Comparison of ENCODE assay signal across 10 mouse cellular contexts in genomic region chr12:55538328-55538971, GRCm38 (mm10). TPM values are rescaled to one million over a fixed set of nuclear protein-coding genes. Genes with fewer than 3 reads are reported as not detected.
DNase-seq lines count a peak whose midpoint lies in the region; ATAC-seq and TF ChIP-seq lines count a peak whose summit lies in the region.
"Had no signal": no experiment of that assay in that cellular context is flagged by ENCODE, and none has a peak within 500 bp of the region (broad histone marks: within the 10 kb centered on the region; RNA-seq: fewer than 3 reads in every experiment).

No protein-coding gene starts in this region.

- no peaks in the 10 kb centered on the region for H3K36me3 ChIP-seq in lung, embryonic 15.5 days
- H3K36me3 ChIP-seq in liver, embryonic 14.5 days (replicated peaks; ENCODE audit: control insufficient read depth, insufficient read depth, low read depth), result no peaks in the 10 kb centered on the region
- no peaks in the 10 kb centered on the region for H3K36me3 ChIP-seq in stomach, embryonic 16.5 days (ENCODE audit: control insufficient read depth, insufficient read depth, low read length)

- H3K9me3 ChIP-seq in lung, embryonic 15.5 days, result no peaks in the 10 kb centered on the region
- H3K9me3 ChIP-seq in liver, embryonic 14.5 days (ENCODE audit: control insufficient read depth, low read length), result no peaks in the 10 kb centered on the region
- H3K9me3 ChIP-seq in stomach, embryonic 16.5 days (replicated peaks; ENCODE audit: control insufficient read depth, low read length), result no peaks in the 10 kb centered on the region

- H3K4me2 ChIP-seq in lung, embryonic 15.5 days, result no peak overlapping the region
- no peak overlapping the region for H3K4me2 ChIP-seq in liver, embryonic 14.5 days (ENCODE audit: low read depth)
- H3K4me2 ChIP-seq in stomach, embryonic 16.5 days (ENCODE audit: low read depth, low read length), result no peak overlapping the region

- no peak overlapping the region for H3K27ac ChIP-seq in lung, embryonic 15.5 days
- H3K27ac ChIP-seq in liver, embryonic 14.5 days, result no peak overlapping the region
- no peak overlapping the region for H3K27ac ChIP-seq in stomach, embryonic 16.5 days (ENCODE audit: low read length)

- peaks cover 14% of the 10 kb centered on the region for H3K27me3 ChIP-seq in lung, embryonic 15.5 days
- peaks cover 7% of the 10 kb centered on the region for H3K27me3 ChIP-seq in liver, embryonic 14.5 days (ENCODE audit: control insufficient read depth, insufficient read depth, low read length)
- H3K27me3 ChIP-seq in stomach, embryonic 16.5 days (ENCODE audit: control insufficient read depth, insufficient read depth, low read length), result no peaks in the 10 kb centered on the region

- DNase-seq in frontal cortex, postnatal 36 days (ENCODE audit: low spot score in 2 of 2), result no peak
- DNase-seq in lung, postnatal 25 days (ENCODE audit: low spot score), result no peak
- DNase-seq in liver, embryonic 14.5 days (ENCODE audit: low read depth in 3 of 3, low spot score in 3 of 3), result no peak
- no peak for DNase-seq in cerebellum, adult 11-12 months
- DNase-seq in c-Kit-positive CD71-positive TER-119-positive erythroid progenitor cells, embryonic 14.5 days (ENCODE audit: low spot score), result no peak
- DNase-seq: heart, adult 18-20 months; lung, adult 18-20 months had no signal

- no peak overlapping the region for H3K9ac ChIP-seq in lung, embryonic 15.5 days
- no peak overlapping the region for H3K9ac ChIP-seq in liver, embryonic 14.5 days (replicated peaks)
- no peak overlapping the region for H3K9ac ChIP-seq in stomach, embryonic 16.5 days (ENCODE audit: low read length)

- no peak overlapping the region for H3K4me3 ChIP-seq in lung, embryonic 15.5 days
- H3K4me3 ChIP-seq in liver, embryonic 14.5 days (ENCODE audit: insufficient read depth in 1 of 2, low read depth in 2 of 2, low read length in 2 of 2), result no peak overlapping the region
- no peak overlapping the region for H3K4me3 ChIP-seq in stomach, embryonic 16.5 days (replicated peaks; ENCODE audit: low read length)

- 67% methylated on average over 1 of the region's 1 CpGs for WGBS in lung, embryonic 15.5 days
- WGBS in liver, embryonic 14.5 days (ENCODE audit: insufficient replicate concordance), result 86% methylated on average over 1 of the region's 1 CpGs
- WGBS in stomach, embryonic 16.5 days, result 76% methylated on average over 1 of the region's 1 CpGs

- TF ChIP-seq CTCF in liver, embryonic 14.5 days (IDR thresholded peaks at IDR 0.05; ENCODE audit: low read depth), result 0 out of 2 replicates have a peak, but pooled peaks have one; percentile 6

- TF ChIP-seq EP300 in liver, embryonic 14.5 days (IDR thresholded peaks at IDR 0.05; ENCODE audit: low read depth), result no peak

- no peaks in the 10 kb centered on the region for H3K4me1 ChIP-seq in lung, embryonic 15.5 days
- no peaks in the 10 kb centered on the region for H3K4me1 ChIP-seq in liver, embryonic 14.5 days (replicated peaks; ENCODE audit: control insufficient read depth in 2 of 2, insufficient read depth in 2 of 2, low read length in 1 of 2)
- H3K4me1 ChIP-seq in stomach, embryonic 16.5 days (ENCODE audit: control insufficient read depth, insufficient read depth, low read length), result no peaks in the 10 kb centered on the region

- ATAC-seq in frontal cortex, adult (ENCODE audit: low TSS enrichment), result 0 out of 2 replicates have a peak, but pooled peaks have one; percentile 27
- ATAC-seq in lung, embryonic 15.5 days (ENCODE audit: borderline replicate concordance, extremely low read depth, low FRiP score, low TSS enrichment), result peak; percentile 65
- ATAC-seq in liver, embryonic 14.5 days (ENCODE audit: insufficient read depth), result no peak
- ATAC-seq in stomach, embryonic 16.5 days (ENCODE audit: insufficient read depth, low FRiP score), result peak; percentile 69

RNA-seq across cellular contexts. Expression of gene Aldoart2, which starts 26.6 kb away (rescaled TPM):
- not detected in 2 replicates for polyA plus RNA-seq in lung, embryonic 15.5 days (2015; fragmentation: Nextera tagmentation; extraction: Ambion mirVana)
- polyA plus RNA-seq in liver, embryonic 14.5 days (2012; rRNA removed), result not detected in 2 replicates
- not detected in 2 replicates for polyA plus RNA-seq in liver, embryonic 14.5 days (2014; fragmentation: Nextera tagmentation; extraction: Ambion mirVana)
- polyA plus RNA-seq in stomach, embryonic 16.5 days (2015; fragmentation: Nextera tagmentation; extraction: Ambion mirVana), result not detected in 2 replicates

RNA-seq across cellular contexts. Expression of gene Nfkbia, which starts 46.0 kb away (rescaled TPM):
- 110 and 116 TPM in 2 replicates for polyA plus RNA-seq in lung, embryonic 15.5 days (2015; fragmentation: Nextera tagmentation; extraction: Ambion mirVana)
- polyA plus RNA-seq in liver, embryonic 14.5 days (2012; rRNA removed), result 8.1 and 8.8 TPM in 2 replicates
- polyA plus RNA-seq in liver, embryonic 14.5 days (2014; fragmentation: Nextera tagmentation; extraction: Ambion mirVana), result 11.8 and 12.4 TPM in 2 replicates
- polyA plus RNA-seq in stomach, embryonic 16.5 days (2015; fragmentation: Nextera tagmentation; extraction: Ambion mirVana), result 86.6 and 93.5 TPM in 2 replicates
